Comparison of ENCODE assay signal across 11 mouse cellular contexts in the genomic region with DNA sequence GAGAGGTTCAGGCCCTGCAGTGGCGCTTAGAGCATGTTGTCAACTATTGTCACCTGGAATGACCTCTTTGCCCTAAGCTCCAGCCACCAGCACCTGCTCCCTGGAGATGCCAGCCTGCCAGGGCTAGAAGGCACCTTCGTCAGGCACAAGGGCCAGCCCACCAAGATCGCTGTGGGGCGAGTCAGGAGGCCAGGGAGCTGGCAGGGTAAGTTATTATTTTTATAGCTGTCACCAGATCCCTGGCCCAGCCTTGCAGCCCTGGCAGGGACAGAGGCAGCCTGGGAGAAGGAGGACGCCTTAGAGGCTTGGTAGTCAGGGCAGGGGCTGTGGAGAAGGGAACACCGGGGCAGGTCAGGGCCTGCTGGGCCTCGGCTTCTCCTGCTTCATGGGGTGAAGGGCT. TPM values are rescaled to one million over a fixed set of nuclear protein-coding genes. Genes with fewer than 3 reads are reported as not detected.
DNase-seq lines count a peak whose midpoint lies in the region; ATAC-seq lines count a peak whose summit lies in the region.
"Had no signal": no experiment of that assay in that cellular context is flagged by ENCODE, and none has a peak within 500 bp of the region (broad histone marks: within the 10 kb centered on the region; RNA-seq: fewer than 3 reads in every experiment).

No protein-coding gene starts in this region.

- 92% methylated on average over 7 of the region's 7 CpGs for WGBS in hindbrain, embryonic 10.5 days
- WGBS in hindbrain, embryonic 14.5 days = 88% methylated on average over 7 of the region's 7 CpGs

- H3K4me3 ChIP-seq in hindbrain, embryonic 10.5 days = no peak overlapping the region
- no peak overlapping the region for H3K4me3 ChIP-seq in hindbrain, embryonic 14.5 days (replicated peaks; ENCODE audit: low read length)
- H3K4me3 ChIP-seq: erythroblast, embryonic 14.5 days; megakaryocyte, embryonic 14.5 days had no signal

- no peak overlapping the region for H3K4me2 ChIP-seq in hindbrain, embryonic 14.5 days (replicated peaks)

- no peak overlapping the region for H3K9ac ChIP-seq in hindbrain, embryonic 14.5 days

- H3K36me3 ChIP-seq in hindbrain, embryonic 10.5 days = no peaks in the 10 kb centered on the region
- H3K36me3 ChIP-seq in hindbrain, embryonic 14.5 days (replicated peaks; ENCODE audit: control insufficient read depth, insufficient read depth) = no peaks in the 10 kb centered on the region

- intact Hi-C loops in heart, postnatal 25 days (cut with DNase I) = loop anchor here (5.0 kb wide), 1 partner anchor 61 kb away; no protein-coding TSS in a partner anchor

- H3K27ac ChIP-seq in hindbrain, embryonic 10.5 days = peak overlapping the region; percentile 0; the same call in 1 of the 2 replicates
- H3K27ac ChIP-seq in hindbrain, embryonic 14.5 days = no peak overlapping the region

- DNase-seq in hindbrain, embryonic 10.5 days (ENCODE audit: low spot score) = no peak
- DNase-seq in hindbrain, embryonic 14.5 days (ENCODE audit: low spot score) = no peak
- peak; percentile 58 for DNase-seq in adrenal gland, postnatal 25 days
- peak; percentile 91 for DNase-seq in fat pad, adult 2 months (ENCODE audit: extremely low read depth, low read depth, low spot score)
- DNase-seq in heart, postnatal 25 days (ENCODE audit: low spot score) = peak; percentile 40
- no peak for DNase-seq in layer of hippocampus, adult 9-11 months
- no peak for DNase-seq in adipocyte (ENCODE audit: low spot score)
- DNase-seq: thymus, postnatal 4 days had no signal

- H3K4me1 ChIP-seq in hindbrain, embryonic 10.5 days (replicated peaks) = peaks cover 17% of the 10 kb centered on the region; the same call in 1 of the 2 replicates
- H3K4me1 ChIP-seq in hindbrain, embryonic 14.5 days (replicated peaks; ENCODE audit: control insufficient read depth, insufficient read depth, low read length) = no peaks in the 10 kb centered on the region

- peaks cover 18% of the 10 kb centered on the region for H3K27me3 ChIP-seq in hindbrain, embryonic 10.5 days (ENCODE audit: insufficient read depth, poor library complexity, severe bottlenecking)
- H3K27me3 ChIP-seq in hindbrain, embryonic 14.5 days (ENCODE audit: control insufficient read depth, insufficient read depth, low read length) = peaks cover 11% of the 10 kb centered on the region
- H3K27me3 ChIP-seq: megakaryocyte, embryonic 14.5 days had no signal

- ATAC-seq in hindbrain, embryonic 14.5 days (ENCODE audit: low FRiP score) = no peak

- peaks cover 9% of the 10 kb centered on the region for H3K9me3 ChIP-seq in hindbrain, embryonic 10.5 days
- no peaks in the 10 kb centered on the region for H3K9me3 ChIP-seq in hindbrain, embryonic 14.5 days (ENCODE audit: control insufficient read depth, low read length)
- H3K9me3 ChIP-seq: megakaryocyte, embryonic 14.5 days had no signal

RNA-seq across cellular contexts. Expression of a gene that starts 6.5 kb away (rescaled TPM):
- 41.2 and 43.8 TPM in 2 replicates for polyA plus RNA-seq in hindbrain, embryonic 10.5 days (2016; fragmentation: Nextera tagmentation; extraction: Ambion mirVana)
- polyA plus RNA-seq in hindbrain, embryonic 14.5 days (2014; fragmentation: Nextera tagmentation; extraction: Ambion mirVana) = 33.9 and 37.5 TPM in 2 replicates
- total RNA-seq in adrenal gland, postnatal 25 days (2021) = 37.4 and 40.5 TPM in 2 replicates
- total RNA-seq in heart, postnatal 25 days (2021) = 10 to 100 TPM; 27.2 TPM

RNA-seq across cellular contexts. Expression of a gene that starts 7.4 kb away (rescaled TPM):
- polyA plus RNA-seq in hindbrain, embryonic 10.5 days (2016; fragmentation: Nextera tagmentation; extraction: Ambion mirVana) = 1.1 and 1.5 TPM in 2 replicates
- polyA plus RNA-seq in hindbrain, embryonic 14.5 days (2014; fragmentation: Nextera tagmentation; extraction: Ambion mirVana) = 3.5 and 3.6 TPM in 2 replicates
- total RNA-seq in adrenal gland, postnatal 25 days (2021) = 483 and 585 TPM in 2 replicates
- 10 to 100 TPM; 58.0 to 84.2 TPM for total RNA-seq in heart, postnatal 25 days (2021)

RNA-seq across cellular contexts. Expression of a gene that starts 34.8 kb away (rescaled TPM):
- 4.1 and 6.7 TPM in 2 replicates for polyA plus RNA-seq in hindbrain, embryonic 10.5 days (2016; fragmentation: Nextera tagmentation; extraction: Ambion mirVana)
- polyA plus RNA-seq in hindbrain, embryonic 14.5 days (2014; fragmentation: Nextera tagmentation; extraction: Ambion mirVana) = 15.5 and 19.8 TPM in 2 replicates
- total RNA-seq in adrenal gland, postnatal 25 days (2021) = 12.1 and 15.7 TPM in 2 replicates
- 10 to 100 TPM; 18.0 to 18.4 TPM for total RNA-seq in heart, postnatal 25 days (2021)
- polyA plus RNA-seq: erythroblast, embryonic 14.5 days; liver, embryonic 16.5 days had no signal

Comparison
In these comparisons a context has a peak if more than half of its experiments do, and no peak if none do; other contexts are left out.
1. DNase-seq: peak in adrenal gland, postnatal 25 days (single experiment), fat pad, adult 2 months (single experiment) and heart, postnatal 25 days (single experiment); none in hindbrain, embryonic 10.5 days (single experiment), hindbrain, embryonic 14.5 days (single experiment), layer of hippocampus, adult 9-11 months (single experiment) and adipocyte (single experiment).